8 mouse cellular contexts compared by ENCODE assay signal in the genomic region with DNA sequence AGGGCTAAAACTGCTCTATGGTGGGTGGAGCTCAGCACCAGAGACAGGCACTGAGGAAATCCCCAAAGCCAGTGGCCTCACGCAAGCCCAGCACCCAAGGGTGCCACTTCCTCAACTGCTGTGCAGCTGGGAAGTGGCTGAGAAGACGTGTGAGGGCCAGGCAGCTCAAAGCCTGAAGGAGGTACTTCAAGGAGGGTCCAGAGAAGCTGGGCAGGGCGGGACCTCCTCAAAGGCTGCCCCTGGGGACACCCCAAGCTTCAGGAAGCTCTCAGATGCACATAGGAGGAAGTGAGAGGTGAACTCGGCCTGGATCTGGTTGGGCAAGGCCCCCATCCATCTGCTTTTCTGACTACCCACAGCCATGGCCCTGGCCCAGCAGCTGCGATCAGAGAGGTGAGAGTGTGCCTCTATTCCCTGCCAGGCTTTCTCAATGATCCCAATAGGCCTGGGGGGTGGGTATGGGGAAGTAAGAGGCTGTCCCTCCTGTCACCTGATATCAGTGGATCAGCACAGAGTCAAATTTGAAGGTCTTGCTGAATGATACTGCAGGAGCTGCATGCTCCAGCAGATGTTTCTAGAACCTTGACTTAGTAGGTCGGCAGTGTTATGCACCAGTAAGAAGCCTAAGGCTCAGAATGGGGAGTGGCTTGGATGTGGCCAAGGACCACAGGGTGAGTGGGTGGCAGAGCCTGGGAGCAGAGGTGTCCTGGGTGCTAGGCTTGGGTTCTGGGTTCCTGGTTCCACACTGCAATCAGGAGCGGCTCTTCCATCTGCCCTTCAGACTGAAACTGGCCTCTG. TPM values are rescaled to one million over a fixed set of nuclear protein-coding genes. Genes with fewer than 3 reads are reported as not detected.
DNase-seq lines count a peak whose midpoint lies in the region; ATAC-seq and TF ChIP-seq lines count a peak whose summit lies in the region.

A gene (plus strand): TSS at position 107 of the 798 bp plus-strand sequence.

- DNase-seq in adrenal gland, adult 2 months: peak; percentile 16
- no peak for DNase-seq in adrenal gland, adult 18-20 months (ENCODE audit: low spot score in 2 of 2)
- no peak for DNase-seq in liver, embryonic 14.5 days (ENCODE audit: low read depth in 3 of 3, low spot score in 3 of 3)
- DNase-seq in spleen, adult 18-20 months: peak; percentile 71 to 78
- no peak for DNase-seq in frontal cortex, postnatal 25 days (ENCODE audit: low spot score in 2 of 2)
- DNase-seq in layer of hippocampus, postnatal 36 days: no peak

- H3K4me1 ChIP-seq in liver, embryonic 14.5 days (replicated peaks; ENCODE audit: control insufficient read depth in 2 of 2, insufficient read depth in 2 of 2, low read length in 1 of 2): no peaks in the 10 kb centered on the region
- no peaks in the 10 kb centered on the region for H3K4me1 ChIP-seq in midbrain, embryonic 16.5 days (ENCODE audit: control insufficient read depth, insufficient read depth, low read length)

- WGBS in liver, embryonic 14.5 days (ENCODE audit: insufficient replicate concordance): 33% methylated on average over 7 of the region's 7 CpGs
- WGBS in midbrain, embryonic 16.5 days: 66% methylated on average over 7 of the region's 7 CpGs

- H3K36me3 ChIP-seq in liver, embryonic 14.5 days (replicated peaks; ENCODE audit: control insufficient read depth, insufficient read depth, low read depth): no peaks in the 10 kb centered on the region
- no peaks in the 10 kb centered on the region for H3K36me3 ChIP-seq in midbrain, embryonic 16.5 days (ENCODE audit: control insufficient read depth, insufficient read depth, low read length)

- H3K9me3 ChIP-seq in liver, embryonic 14.5 days (ENCODE audit: control insufficient read depth, low read length): no peaks in the 10 kb centered on the region
- H3K9me3 ChIP-seq in midbrain, embryonic 16.5 days (replicated peaks; ENCODE audit: control insufficient read depth, low read length, poor library complexity, severe bottlenecking): no peaks in the 10 kb centered on the region

- no peak within 1 kb of the TSS for H3K4me2 ChIP-seq in liver, embryonic 14.5 days (ENCODE audit: low read depth)
- no peak within 1 kb of the TSS for H3K4me2 ChIP-seq in midbrain, embryonic 16.5 days (ENCODE audit: low read length)

- TF ChIP-seq EP300 in liver, embryonic 14.5 days (IDR thresholded peaks at IDR 0.05; ENCODE audit: low read depth): no peak

- peak; percentile 70 for ATAC-seq in granulocyte monocyte progenitor cell, adult 5-6 weeks (replicated peaks; ENCODE audit: poor library complexity, severe bottlenecking)
- no peak for ATAC-seq in liver, embryonic 14.5 days (ENCODE audit: insufficient read depth)
- no peak for ATAC-seq in midbrain, embryonic 16.5 days

- H3K27ac ChIP-seq in liver, embryonic 14.5 days: no peak within 1 kb of the TSS
- H3K27ac ChIP-seq in midbrain, embryonic 16.5 days (ENCODE audit: low read length): no peak within 1 kb of the TSS

- no peak for TF ChIP-seq CTCF in liver, embryonic 14.5 days (IDR thresholded peaks at IDR 0.05; ENCODE audit: low read depth)

- H3K9ac ChIP-seq in liver, embryonic 14.5 days (replicated peaks): no peak within 1 kb of the TSS
- no peak within 1 kb of the TSS for H3K9ac ChIP-seq in midbrain, embryonic 16.5 days (ENCODE audit: low read depth, low read length)

- 0 out of 4 replicates have a peak within 1 kb of the TSS, but pooled peaks have one; percentile 4 to 16 for H3K4me3 ChIP-seq in liver, embryonic 14.5 days (ENCODE audit: insufficient read depth in 1 of 2, low read depth in 2 of 2, low read length in 2 of 2)
- no peak within 1 kb of the TSS for H3K4me3 ChIP-seq in midbrain, embryonic 16.5 days (ENCODE audit: low read depth, low read length)

- no peaks in the 10 kb centered on the region for H3K27me3 ChIP-seq in liver, embryonic 14.5 days (ENCODE audit: control insufficient read depth, insufficient read depth, low read length)
- no peaks in the 10 kb centered on the region for H3K27me3 ChIP-seq in midbrain, embryonic 16.5 days (ENCODE audit: control insufficient read depth, insufficient read depth, low read depth, low read length)

RNA-seq across cellular contexts. Expression of the gene that starts here (rescaled TPM):
- 1 to 10 TPM; 2.9 to 4.5 TPM for total RNA-seq in adrenal gland, adult 2 months (2021)
- polyA plus RNA-seq in adrenal gland, adult 2 months (2012; rRNA removed): 2.0 and 2.9 TPM in 2 replicates
- 1 to 10 TPM; 3.3 to 3.6 TPM for total RNA-seq in adrenal gland, adult 18-20 months (2021)
- total RNA-seq in granulocyte monocyte progenitor cell, adult 5-6 weeks (2014; fragmentation: Nextera tagmentation): 122 and 173 TPM in 2 replicates
- total RNA-seq in granulocyte monocyte progenitor cell, adult 5-6 weeks (2017): 73.5 and 77.6 TPM in 2 replicates
- polyA plus RNA-seq in liver, embryonic 14.5 days (2012; rRNA removed): 23.8 and 32.0 TPM in 2 replicates
- polyA plus RNA-seq in liver, embryonic 14.5 days (2014; fragmentation: Nextera tagmentation; extraction: Ambion mirVana): 32.9 and 38.8 TPM in 2 replicates
- 1 to 10 TPM in 1 of 2 experiments, under 1 TPM in 1; 0.58 to 1.2 TPM for total RNA-seq in layer of hippocampus, postnatal 36 days (2021)
- 0.54 and 1.6 TPM in 2 replicates for polyA plus RNA-seq in midbrain, embryonic 16.5 days (2015; fragmentation: Nextera tagmentation; extraction: Ambion mirVana)

Comparison
In these comparisons a context has a peak if more than half of its experiments do, and no peak if none do; other contexts are left out.
1. RNA of the gene that starts here (total RNA-seq): 73.5 to 173 TPM in granulocyte monocyte progenitor cell, adult 5-6 weeks; 2.9 to 4.5 TPM in adrenal gland, adult 2 months, 3.3 to 3.6 TPM in adrenal gland, adult 18-20 months and 0.58 to 1.2 TPM in layer of hippocampus, postnatal 36 days; every median in the first group is over 10 times any median in the second.
2. DNase-seq: peak in adrenal gland, adult 2 months (single experiment) and spleen, adult 18-20 months (2 of 2); none in adrenal gland, adult 18-20 months (0 of 2), liver, embryonic 14.5 days (0 of 3), frontal cortex, postnatal 25 days (0 of 2) and layer of hippocampus, postnatal 36 days (0 of 2).